Mouse (Mus musculus): ENCODE measurements at regions not wholly inside any gene's neighbourhood (a gene's known extent, or its start where the extent isn't known, plus 50 kb on each side); places are given as distances from the start of the nearest gene placed in this dataset.
A peak's percentile ranks its signal among the peaks of the same experiment; 100 is the strongest.

DNA sequence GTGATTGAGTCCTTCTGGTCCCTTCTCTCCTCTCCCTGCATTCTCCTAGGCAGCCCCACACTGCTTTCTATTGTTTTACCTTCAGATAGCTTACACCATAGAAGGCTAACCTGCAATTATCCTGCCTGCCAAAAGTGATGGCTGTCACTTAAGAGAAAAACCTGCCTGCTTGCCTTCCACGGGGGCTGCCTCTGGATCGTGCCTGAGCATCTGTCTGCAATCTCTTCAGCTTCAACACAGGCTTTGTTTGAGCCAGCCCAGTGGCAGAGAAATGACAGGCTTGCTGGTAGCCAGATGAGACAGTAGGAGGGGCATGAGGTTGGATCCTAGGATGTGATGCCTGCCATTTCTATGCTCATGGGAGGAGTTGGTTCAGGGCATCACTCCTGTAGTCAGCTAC, 345.2 kb upstream of the Tshz3 start:
- no peaks in the 10 kb centered on the region for H3K27me3 ChIP-seq (ENCODE audit: control insufficient read depth, insufficient read depth, low read length)
- H3K4me3 ChIP-seq (ENCODE audit: low read length), result no peak overlapping the region
- H3K9me3 ChIP-seq (ENCODE audit: control insufficient read depth, low read length), result no peaks in the 10 kb centered on the region
- no peak overlapping the region for H3K4me2 ChIP-seq (replicated peaks; ENCODE audit: low read depth, low read length)
- H3K27ac ChIP-seq (ENCODE audit: low read depth, low read length), result no peak overlapping the region
- no peak overlapping the region for H3K9ac ChIP-seq (ENCODE audit: low read depth, low read length)
- H3K4me1 ChIP-seq (ENCODE audit: control insufficient read depth, insufficient read depth, low read length), result no peaks in the 10 kb centered on the region
- H3K36me3 ChIP-seq (ENCODE audit: control insufficient read depth, insufficient read depth, low read length), result no peaks in the 10 kb centered on the region
- 43% methylated on average over 2 of the region's 2 CpGs for WGBS
- ATAC-seq (ENCODE audit: low FRiP score, low TSS enrichment), result no peak

DNA sequence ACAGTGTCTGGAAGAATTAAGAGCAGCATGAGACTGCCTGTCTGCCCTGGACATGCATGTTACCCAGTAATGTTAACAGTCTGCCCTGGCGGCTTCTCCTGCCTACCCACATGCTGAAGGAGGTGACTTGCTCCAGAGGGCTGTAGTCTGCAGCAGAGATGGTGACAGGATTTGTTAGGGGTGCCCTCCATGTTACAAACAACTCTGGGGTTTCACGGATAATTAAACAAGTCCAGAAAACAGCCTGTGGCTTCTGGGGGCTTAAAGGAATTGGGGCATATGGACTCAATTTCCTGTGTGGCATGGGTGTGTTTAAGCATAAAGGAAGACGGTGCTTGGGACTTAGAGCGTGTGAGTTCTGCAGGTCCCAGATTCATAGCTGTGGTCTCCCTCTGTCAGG, 347.3 kb upstream of the Tshz3 start:
- Histone ChIP-seq H3K36me3 (ENCODE audit: control insufficient read depth, insufficient read depth, low read length) (no peaks in the 10 kb centered on the region), H3K4me3 (ENCODE audit: low read length) (no peak overlapping the region), H3K27me3 (ENCODE audit: control insufficient read depth, insufficient read depth, low read length) (no peaks in the 10 kb centered on the region), H3K9ac (ENCODE audit: low read depth, low read length) (no peak overlapping the region), H3K4me1 (ENCODE audit: control insufficient read depth, insufficient read depth, low read length) (no peaks in the 10 kb centered on the region), H3K4me2 (replicated peaks; ENCODE audit: low read depth, low read length) (no peak overlapping the region), H3K9me3 (ENCODE audit: control insufficient read depth, low read length) (no peaks in the 10 kb centered on the region), H3K27ac (ENCODE audit: low read depth, low read length) (no peak overlapping the region)
- ATAC-seq (ENCODE audit: low FRiP score, low TSS enrichment), result no peak
- WGBS, result 53% methylated on average over 4 of the region's 4 CpGs

DNA sequence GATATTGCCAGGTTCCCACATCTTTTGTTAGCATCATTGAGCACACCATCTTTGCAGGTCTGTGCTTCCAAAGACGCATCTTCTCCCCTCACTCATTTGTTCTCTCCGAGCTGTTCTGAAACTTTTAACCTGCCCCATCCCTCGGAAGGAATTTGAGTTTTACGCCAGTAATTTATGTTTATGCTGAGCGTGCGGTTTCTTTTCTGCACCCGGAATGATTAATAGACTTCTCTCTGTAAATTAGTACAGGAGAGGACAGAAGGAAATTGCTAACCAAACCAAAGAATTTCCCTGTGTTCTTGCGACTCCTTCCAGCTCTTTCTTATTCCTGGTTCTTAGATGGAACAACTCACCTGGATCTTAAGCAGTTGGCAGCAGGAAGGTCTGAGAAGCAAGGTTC, 349.7 kb upstream of the Tshz3 start:
- no peak overlapping the region for H3K27ac ChIP-seq (ENCODE audit: low read depth, low read length)

DNA sequence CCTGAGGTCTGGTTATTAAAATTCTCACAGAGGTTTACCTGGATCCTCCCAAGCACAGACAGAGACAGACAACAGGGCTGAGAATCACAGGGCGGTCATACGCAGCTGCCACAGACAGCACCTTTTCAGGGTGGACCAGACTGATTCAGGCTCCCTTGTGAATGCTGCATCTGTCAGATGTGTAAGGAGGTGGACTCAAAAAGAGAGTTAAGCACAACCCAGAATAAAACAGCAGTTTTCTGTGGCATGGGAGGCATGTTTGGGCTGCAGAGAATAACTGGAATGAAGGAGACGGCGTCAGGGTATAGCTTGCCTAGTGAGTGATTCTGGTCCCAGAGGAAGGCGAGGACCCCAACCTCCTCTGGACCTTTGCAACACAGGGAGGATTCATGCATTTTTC, 363.1 kb upstream of the Tshz3 start:
- no peak for ATAC-seq (ENCODE audit: low FRiP score, low TSS enrichment)
- H3K9me3 ChIP-seq (ENCODE audit: control insufficient read depth, low read length), result no peaks in the 10 kb centered on the region
- no peaks in the 10 kb centered on the region for H3K36me3 ChIP-seq (ENCODE audit: control insufficient read depth, insufficient read depth, low read length)
- H3K27me3 ChIP-seq (ENCODE audit: control insufficient read depth, insufficient read depth, low read length), result no peaks in the 10 kb centered on the region; the same call in 1 of the 2 replicates
- no peak overlapping the region for H3K4me2 ChIP-seq (replicated peaks; ENCODE audit: low read depth, low read length)
- no peak overlapping the region for H3K27ac ChIP-seq (ENCODE audit: low read depth, low read length)
- no peak overlapping the region for H3K9ac ChIP-seq (ENCODE audit: low read depth, low read length)
- no peak overlapping the region for H3K4me3 ChIP-seq (ENCODE audit: low read length)
- no peaks in the 10 kb centered on the region for H3K4me1 ChIP-seq (ENCODE audit: control insufficient read depth, insufficient read depth, low read length)
- 88% methylated on average over 5 of the region's 5 CpGs for WGBS

More for the DNA sequence above, 349.7 kb upstream of the Tshz3 start:
- no peaks in the 10 kb centered on the region for H3K27me3 ChIP-seq (ENCODE audit: control insufficient read depth, insufficient read depth, low read length)
- H3K9me3 ChIP-seq (ENCODE audit: control insufficient read depth, low read length), result no peaks in the 10 kb centered on the region
- ATAC-seq (ENCODE audit: low FRiP score, low TSS enrichment), result no peak
- no peaks in the 10 kb centered on the region for H3K36me3 ChIP-seq (ENCODE audit: control insufficient read depth, insufficient read depth, low read length)
- H3K4me1 ChIP-seq (ENCODE audit: control insufficient read depth, insufficient read depth, low read length), result no peaks in the 10 kb centered on the region
- H3K4me2 ChIP-seq (replicated peaks; ENCODE audit: low read depth, low read length), result no peak overlapping the region
- H3K9ac ChIP-seq (ENCODE audit: low read depth, low read length), result no peak overlapping the region
- H3K4me3 ChIP-seq (ENCODE audit: low read length), result no peak overlapping the region
- 29% methylated on average over 8 of the region's 8 CpGs for WGBS

DNA sequence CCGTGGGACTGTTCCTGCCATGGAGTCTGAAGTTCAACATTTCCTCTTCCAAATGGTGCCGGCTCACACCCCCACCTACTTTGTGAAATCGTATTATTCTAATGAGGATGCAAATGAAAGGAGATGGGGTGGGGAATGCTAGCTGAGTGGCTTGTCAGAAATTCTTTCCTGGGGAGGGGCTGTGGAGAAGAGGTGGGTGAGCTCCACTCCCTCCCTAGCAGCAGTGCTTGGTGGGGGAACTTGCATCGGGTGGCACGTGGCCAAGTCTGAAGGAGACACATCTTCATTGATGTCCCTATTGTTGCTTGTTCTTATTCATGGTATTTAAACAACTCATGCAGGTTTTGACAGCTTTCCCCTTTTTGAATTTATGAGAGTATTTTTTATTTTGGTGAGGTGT, 363.8 kb upstream of the Tshz3 start:
- no peaks in the 10 kb centered on the region for H3K36me3 ChIP-seq (ENCODE audit: control insufficient read depth, insufficient read depth, low read length)
- H3K9me3 ChIP-seq (ENCODE audit: control insufficient read depth, low read length), result no peaks in the 10 kb centered on the region
- H3K27me3 ChIP-seq (ENCODE audit: control insufficient read depth, insufficient read depth, low read length), result no peaks in the 10 kb centered on the region; the same call in 1 of the 2 replicates
- H3K4me1 ChIP-seq (ENCODE audit: control insufficient read depth, insufficient read depth, low read length), result no peaks in the 10 kb centered on the region
- WGBS, result 53% methylated on average over 5 of the region's 5 CpGs
- no peak overlapping the region for H3K9ac ChIP-seq (ENCODE audit: low read depth, low read length)
- H3K4me2 ChIP-seq (replicated peaks; ENCODE audit: low read depth, low read length), result no peak overlapping the region
- ATAC-seq (ENCODE audit: low FRiP score, low TSS enrichment), result no peak
- H3K27ac ChIP-seq (ENCODE audit: low read depth, low read length), result no peak overlapping the region
- no peak overlapping the region for H3K4me3 ChIP-seq (ENCODE audit: low read length)

GRCm38 (mm10) chr7:36332633-36333032, 365.3 kb upstream of the Tshz3 start:
- 85% methylated on average over 7 of the region's 7 CpGs for WGBS
- H3K36me3 ChIP-seq (ENCODE audit: control insufficient read depth, insufficient read depth, low read length), result no peaks in the 10 kb centered on the region
- H3K27ac ChIP-seq (ENCODE audit: low read depth, low read length), result no peak overlapping the region
- H3K27me3 ChIP-seq (ENCODE audit: control insufficient read depth, insufficient read depth, low read length), result no peaks in the 10 kb centered on the region; the same call in 1 of the 2 replicates
- ATAC-seq (ENCODE audit: low FRiP score, low TSS enrichment), result no peak
- H3K4me3 ChIP-seq (ENCODE audit: low read length), result no peak overlapping the region
- H3K9ac ChIP-seq (ENCODE audit: low read depth, low read length), result no peak overlapping the region
- H3K4me2 ChIP-seq (replicated peaks; ENCODE audit: low read depth, low read length), result no peak overlapping the region
- H3K4me1 ChIP-seq (ENCODE audit: control insufficient read depth, insufficient read depth, low read length), result no peaks in the 10 kb centered on the region
- H3K9me3 ChIP-seq (ENCODE audit: control insufficient read depth, low read length), result no peaks in the 10 kb centered on the region

GRCm38 (mm10) chr7:36328141-36328540, 369.8 kb upstream of the Tshz3 start:
- Histone ChIP-seq H3K9me3 (ENCODE audit: control insufficient read depth, low read length) (no peaks in the 10 kb centered on the region), H3K27ac (ENCODE audit: low read depth, low read length) (no peak overlapping the region), H3K36me3 (ENCODE audit: control insufficient read depth, insufficient read depth, low read length) (no peaks in the 10 kb centered on the region), H3K4me1 (ENCODE audit: control insufficient read depth, insufficient read depth, low read length) (no peaks in the 10 kb centered on the region), H3K27me3 (ENCODE audit: control insufficient read depth, insufficient read depth, low read length) (no peaks in the 10 kb centered on the region; the same call in 1 of the 2 replicates), H3K4me2 (replicated peaks; ENCODE audit: low read depth, low read length) (no peak overlapping the region), H3K4me3 (ENCODE audit: low read length) (no peak overlapping the region), H3K9ac (ENCODE audit: low read depth, low read length) (no peak overlapping the region)
- no peak for ATAC-seq (ENCODE audit: low FRiP score, low TSS enrichment)
- WGBS, result 92% methylated on average over 2 of the region's 2 CpGs

GRCm38 (mm10) chr7:36324035-36324434, 373.9 kb upstream of the Tshz3 start:
- Histone ChIP-seq H3K4me3 (ENCODE audit: low read length) (no peak overlapping the region), H3K9ac (ENCODE audit: low read depth, low read length) (no peak overlapping the region), H3K4me2 (replicated peaks; ENCODE audit: low read depth, low read length) (no peak overlapping the region), H3K27me3 (ENCODE audit: control insufficient read depth, insufficient read depth, low read length) (no peaks in the 10 kb centered on the region), H3K27ac (ENCODE audit: low read depth, low read length) (no peak overlapping the region), H3K36me3 (ENCODE audit: control insufficient read depth, insufficient read depth, low read length) (no peaks in the 10 kb centered on the region), H3K9me3 (ENCODE audit: control insufficient read depth, low read length) (no peaks in the 10 kb centered on the region), H3K4me1 (ENCODE audit: control insufficient read depth, insufficient read depth, low read length) (no peaks in the 10 kb centered on the region)
- no peak for ATAC-seq (ENCODE audit: low FRiP score, low TSS enrichment)
- 82% methylated on average over 1 of the region's 1 CpGs for WGBS

DNA sequence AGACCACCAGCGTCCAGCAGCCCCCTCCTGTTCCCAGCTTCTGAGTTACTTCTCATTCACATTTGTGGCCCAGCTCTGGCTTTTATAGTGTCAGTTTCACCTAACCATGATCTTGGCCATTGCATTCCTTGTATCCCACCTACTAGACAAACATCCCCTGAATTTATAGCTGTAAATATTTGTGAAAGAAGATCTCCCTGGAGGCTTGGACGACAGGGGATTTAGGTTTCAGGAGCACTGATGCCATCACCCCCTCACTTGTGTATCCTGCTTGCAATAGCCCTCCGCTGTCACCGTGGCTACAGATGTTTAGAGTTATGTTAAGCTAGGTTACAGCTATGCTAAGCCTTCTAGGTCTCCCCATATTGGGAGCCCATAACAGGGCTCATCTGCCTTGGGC, 375.7 kb upstream of the Tshz3 start:
- peak; percentile 67; the same call in 1 of the 2 replicates for ATAC-seq (ENCODE audit: low FRiP score, low TSS enrichment)
- no peak overlapping the region for H3K27ac ChIP-seq (ENCODE audit: low read depth, low read length)

More for the DNA sequence above, 375.7 kb upstream of the Tshz3 start:
- Histone ChIP-seq H3K9me3 (ENCODE audit: control insufficient read depth, low read length) (no peaks in the 10 kb centered on the region), H3K27me3 (ENCODE audit: control insufficient read depth, insufficient read depth, low read length) (no peaks in the 10 kb centered on the region), H3K9ac (ENCODE audit: low read depth, low read length) (no peak overlapping the region), H3K4me1 (ENCODE audit: control insufficient read depth, insufficient read depth, low read length) (peaks cover 5% of the 10 kb centered on the region), H3K36me3 (ENCODE audit: control insufficient read depth, insufficient read depth, low read length) (no peaks in the 10 kb centered on the region), H3K4me3 (ENCODE audit: low read length) (no peak overlapping the region), H3K4me2 (replicated peaks; ENCODE audit: low read depth, low read length) (no peak overlapping the region)
- 19% methylated on average over 4 of the region's 4 CpGs for WGBS
